Mouse (Mus musculus) hindbrain, embryonic 12.5 days (tissue): ENCODE data around the gene Sh2d7. TPM values are rescaled to one million over a fixed set of nuclear protein-coding genes. Genes with fewer than 3 reads are reported as not detected.
"Not testable (repeated sequence)": the region's sequence is repeated elsewhere in the genome, so short reads cannot be mapped to it uniquely, and the experiment has no call there.

ENCODE experiments used
- ATAC-seq: fragments of 200-750 bp; cut with Nextera tagmentation; 2 replicates; pipeline ENCODE4 v1.8.0; 2017; ENCODE audit warnings: moderate TSS enrichment; ENCODE audit not compliant: low FRiP score
- H3K27ac ChIP-seq: fragments of 300-500 bp; sonication (generic); 2 replicates; pipeline ENCODE4 v1.5.1; 2016; ENCODE audit warnings: mild to moderate bottlenecking
- H3K27me3 ChIP-seq: fragments of 300-500 bp; sonication (generic); 2 replicates; pipeline ENCODE4 v1.6.1; 2016; ENCODE audit warnings: mild to moderate bottlenecking
- H3K36me3 ChIP-seq: fragments of 300-500 bp; sonication (generic); 2 replicates; pipeline ENCODE4 v1.6.1; 2016; ENCODE audit warnings: mild to moderate bottlenecking
- H3K4me1 ChIP-seq: fragments of 300-500 bp; sonication (generic); 2 replicates; pipeline ENCODE4 v1.6.1; 2016
- H3K4me2 ChIP-seq: fragments of 300-500 bp; sonication (generic); replicated peaks from 2 replicates; pipeline ENCODE4 v1.6.1; 2016; ENCODE audit warnings: mild to moderate bottlenecking
- H3K4me3 ChIP-seq: fragments of 300-500 bp; sonication (generic); 2 replicates; pipeline ENCODE4 v1.5.1; 2016; ENCODE audit warnings: mild to moderate bottlenecking
- H3K9ac ChIP-seq: fragments of 300-500 bp; sonication (generic); 2 replicates; pipeline ENCODE4 v1.6.1; 2016; ENCODE audit warnings: mild to moderate bottlenecking, moderate library complexity
- H3K9me3 ChIP-seq: fragments of 300-500 bp; sonication (generic); replicated peaks from 2 replicates; pipeline ENCODE4 v1.6.1; 2016; ENCODE audit warnings: mild to moderate bottlenecking
- WGBS: fragments of 180-500 bp; shearing (Covaris S2); methylation state at CpG from one replicate; pipeline ENCODE4 v1.1.7; 2016; 5-methylcytosine and 5-hydroxymethylcytosine counted together
- polyA plus RNA-seq: library from polyadenylated mRNA; unstranded; fragments of >200 nt; fragmentation: Nextera tagmentation; extraction: Ambion mirVana; gene quantifications from 2 replicates; pipeline ENCODE4 v1.2.1, GENCODE M21; 2016

Gene Sh2d7
- polyA plus RNA-seq, 1 experiment from 2014 or later = not detected

GRCm38 (mm10) chr9:54549433-54549832, 10.6 kb downstream of the Sh2d7 start:
- H3K9ac ChIP-seq = no peak overlapping the region
- no peak overlapping the region for H3K4me3 ChIP-seq
- peaks cover under 1% of the 10 kb centered on the region; the same call in 1 of the 2 replicates for H3K36me3 ChIP-seq
- no peaks in the 10 kb centered on the region for H3K9me3 ChIP-seq
- H3K4me1 ChIP-seq = no peaks in the 10 kb centered on the region
- peaks cover 3% of the 10 kb centered on the region; the same call in 1 of the 2 replicates for H3K27me3 ChIP-seq
- no peak for ATAC-seq
- WGBS = 92% methylated on average over 6 of the region's 6 CpGs
- H3K27ac ChIP-seq = no peak overlapping the region
- H3K4me2 ChIP-seq = no peak overlapping the region

- ATAC-seq = no peak
- Histone ChIP-seq H3K4me3 (no peak overlapping the region), H3K4me1 (no peaks in the 10 kb centered on the region), H3K9ac (no peak overlapping the region), H3K27me3 (peaks cover 3% of the 10 kb centered on the region; the same call in 1 of the 2 replicates), H3K36me3 (no peaks in the 10 kb centered on the region), H3K27ac (no peak overlapping the region), H3K4me2 (no peak overlapping the region), H3K9me3 (no peaks in the 10 kb centered on the region)
- 20% methylated on average over 5 of the region's 5 CpGs for WGBS
Observed at GRCm38 (mm10) chr9:54552409-54552808, 13.6 kb downstream of the Sh2d7 start.

GRCm38 (mm10) chr9:54555044-54555443, 16.3 kb downstream of the Sh2d7 start:
- Histone ChIP-seq H3K9me3 (no peaks in the 10 kb centered on the region), H3K27me3 (peaks cover 10% of the 10 kb centered on the region), H3K4me2 (no peak overlapping the region), H3K9ac (no peak overlapping the region), H3K27ac (no peak overlapping the region), H3K4me1 (0 out of 2 replicates have a peak, but pooled peaks cover 3% of the 10 kb centered on the region), H3K4me3 (no peak overlapping the region), H3K36me3 (no peaks in the 10 kb centered on the region)
- 74% methylated on average over 2 of the region's 2 CpGs for WGBS
- no peak for ATAC-seq

- Histone ChIP-seq H3K4me1 (peaks cover 5% of the 10 kb centered on the region; the same call in 1 of the 2 replicates), H3K4me3 (no peak overlapping the region), H3K27ac (no peak overlapping the region), H3K4me2 (no peak overlapping the region), H3K9me3 (no peaks in the 10 kb centered on the region), H3K9ac (no peak overlapping the region), H3K36me3 (no peaks in the 10 kb centered on the region), H3K27me3 (peaks cover 7% of the 10 kb centered on the region; the same call in 1 of the 2 replicates)
- WGBS = 78% methylated on average over 8 of the region's 8 CpGs
- no peak for ATAC-seq
Observed at GRCm38 (mm10) chr9:54558731-54559130, 19.9 kb downstream of the Sh2d7 start.

- WGBS = 2% methylated on average over 45 of the region's 54 CpGs
- Histone ChIP-seq H3K9ac (peak within 1 kb of the TSS; percentile 69), H3K27me3 (peaks cover 7% of the 10 kb centered on the region; the same call in 1 of the 2 replicates), H3K4me3 (peak within 1 kb of the TSS; percentile 57), H3K4me1 (peaks cover 5% of the 10 kb centered on the region; the same call in 1 of the 2 replicates), H3K27ac (no peak within 1 kb of the TSS), H3K36me3 (no peaks in the 10 kb centered on the region), H3K4me2 (peak within 1 kb of the TSS; percentile 67), H3K9me3 (no peaks in the 10 kb centered on the region)
- peak; percentile 97 for ATAC-seq
Observed at GRCm38 (mm10) chr9:54559771-54560471, 21.1 kb downstream of the Sh2d7 start, which contains the start of gene Cib2. TSS of gene Cib2 (minus strand) at chr9:54560218.

GRCm38 (mm10) chr9:54560831-54561601, 22.2 kb downstream of the Sh2d7 start:
- WGBS = 86% methylated on average over 8 of the region's 8 CpGs
- H3K4me2 ChIP-seq = no peak overlapping the region
- H3K4me3 ChIP-seq = no peak overlapping the region
- H3K27ac ChIP-seq = no peak overlapping the region
- H3K9me3 ChIP-seq = no peaks in the 10 kb centered on the region
- ATAC-seq = no peak; the same call in 1 of the 2 replicates
- H3K36me3 ChIP-seq = no peaks in the 10 kb centered on the region
- no peak overlapping the region for H3K9ac ChIP-seq
- H3K4me1 ChIP-seq = peaks cover 5% of the 10 kb centered on the region; the same call in 1 of the 2 replicates
- H3K27me3 ChIP-seq = peaks cover 7% of the 10 kb centered on the region; the same call in 1 of the 2 replicates

- no peak overlapping the region for H3K4me2 ChIP-seq
- 63% methylated on average over 4 of the region's 4 CpGs for WGBS
- H3K27ac ChIP-seq = no peak overlapping the region
- ATAC-seq = no peak
- no peak overlapping the region for H3K4me3 ChIP-seq
- H3K36me3 ChIP-seq = no peaks in the 10 kb centered on the region
- H3K9me3 ChIP-seq = no peaks in the 10 kb centered on the region
- no peak overlapping the region for H3K9ac ChIP-seq
- H3K4me1 ChIP-seq = no peaks in the 10 kb centered on the region
- H3K27me3 ChIP-seq = no peaks in the 10 kb centered on the region
Observed at GRCm38 (mm10) chr9:54566958-54567357, 28.2 kb downstream of the Sh2d7 start.

- H3K9me3 ChIP-seq = no peaks in the 10 kb centered on the region
- no peak overlapping the region for H3K4me2 ChIP-seq
- no peaks in the 10 kb centered on the region for H3K27me3 ChIP-seq
- H3K9ac ChIP-seq = no peak overlapping the region
- H3K36me3 ChIP-seq = no peaks in the 10 kb centered on the region
- ATAC-seq = no peak
- 31% methylated on average over 2 of the region's 2 CpGs for WGBS
- no peak overlapping the region for H3K4me3 ChIP-seq
- H3K4me1 ChIP-seq = no peaks in the 10 kb centered on the region
- no peak overlapping the region for H3K27ac ChIP-seq
Observed at GRCm38 (mm10) chr9:54568732-54569131, 29.9 kb downstream of the Sh2d7 start.

- Histone ChIP-seq H3K9ac (no peak overlapping the region), H3K36me3 (no peaks in the 10 kb centered on the region), H3K27me3 (no peaks in the 10 kb centered on the region), H3K4me3 (no peak overlapping the region), H3K4me2 (no peak overlapping the region), H3K4me1 (no peaks in the 10 kb centered on the region), H3K9me3 (no peaks in the 10 kb centered on the region), H3K27ac (no peak overlapping the region)
- ATAC-seq = no peak
- WGBS = 85% methylated on average over 9 of the region's 9 CpGs
Observed at GRCm38 (mm10) chr9:54571130-54571839, 32.5 kb downstream of the Sh2d7 start.

GRCm38 (mm10) chr9:54583712-54584111, 44.9 kb downstream of the Sh2d7 start:
- H3K4me2 ChIP-seq = no peak overlapping the region
- 63% methylated on average over 1 of the region's 1 CpGs for WGBS
- H3K9me3 ChIP-seq = no peaks in the 10 kb centered on the region
- no peak overlapping the region for H3K27ac ChIP-seq
- H3K4me3 ChIP-seq = no peak overlapping the region
- H3K27me3 ChIP-seq = no peaks in the 10 kb centered on the region
- peaks cover 12% of the 10 kb centered on the region for H3K4me1 ChIP-seq
- no peak for ATAC-seq
- H3K36me3 ChIP-seq = no peaks in the 10 kb centered on the region
- no peak overlapping the region for H3K9ac ChIP-seq

- H3K27me3 ChIP-seq, H3K9ac ChIP-seq, H3K27ac ChIP-seq, H3K4me3 ChIP-seq, H3K36me3 ChIP-seq, ATAC-seq, H3K4me2 ChIP-seq, H3K9me3 ChIP-seq: not testable (repeated sequence)
- WGBS = 80% methylated on average over 2 of the region's 2 CpGs
- peaks cover 12% of the 10 kb centered on the region for H3K4me1 ChIP-seq
Observed at GRCm38 (mm10) chr9:54584127-54584526, 45.3 kb downstream of the Sh2d7 start.

- peak; percentile 62 for ATAC-seq
- Histone ChIP-seq H3K4me3 (peak overlapping the region; percentile 92), H3K27me3 (no peaks in the 10 kb centered on the region), H3K36me3 (peaks cover 5% of the 10 kb centered on the region; the same call in 1 of the 2 replicates), H3K9me3 (no peaks in the 10 kb centered on the region), H3K4me1 (peaks cover 12% of the 10 kb centered on the region), H3K27ac (no peak overlapping the region), H3K4me2 (peak overlapping the region; percentile 94), H3K9ac (no peak overlapping the region)
- 37% methylated on average over 5 of the region's 5 CpGs for WGBS
Observed at GRCm38 (mm10) chr9:54585839-54586198, 47.0 kb downstream of the Sh2d7 start.
